Mouse (Mus musculus): ENCODE measurements at regions not wholly inside any gene's neighbourhood (a gene's known extent, or its start where the extent isn't known, plus 50 kb on each side); places are given as distances from the start of the nearest gene placed in this dataset.

GRCm38 (mm10) chr15:72207589-72207988, 1626.8 kb upstream of the Gm6569 start:
- no peak for TF ChIP-seq POLR2AphosphoS2 (IDR thresholded peaks at IDR 0.05; ENCODE audit: insufficient read length, low read depth)
- TF ChIP-seq POLR2A (IDR thresholded peaks at IDR 0.05; ENCODE audit: insufficient read length, low read depth): no peak
- TF ChIP-seq USF1 (IDR thresholded peaks at IDR 0.05; ENCODE audit: low read depth): no peak
- TF ChIP-seq CEBPB (IDR thresholded peaks at IDR 0.05; ENCODE audit: insufficient read depth, poor library complexity, severe bottlenecking): no peak
- TF ChIP-seq TCF12 (IDR thresholded peaks at IDR 0.05; ENCODE audit: insufficient read depth, poor library complexity, severe bottlenecking): no peak

Measured in myocyte (in vitro differentiated cells).